Mouse (Mus musculus) left cerebral cortex, postnatal 10 days (tissue): Measurements from ENCODE around the gene Creb5. TPM values are rescaled to one million over a fixed set of nuclear protein-coding genes. Genes with fewer than 3 reads are reported as not detected.

ENCODE experiments used
- DNase-seq, 2 experiments: peaks; one replicate each; pipeline ENCODE4 v3.0.0; 2021 to 2022; ENCODE audit warnings: low spot score in 2 of 2, mixed read lengths in 1 of 2; ENCODE audit errors: extremely low spot score in 1 of 2
- intact Hi-C: fragments of 180-260 bp; cut with DNase I; formaldehyde crosslinking; loops from one replicate; pipeline ENCODE4 v1.15.1; 2025
- total RNA-seq, 2 experiments: library from RNA; stranded (reverse); gene quantifications; 2 replicates each; pipeline ENCODE4 v1.2.3; 2021

Gene Creb5
- total RNA-seq, 2 experiments from 2014 or later: 2.4 to 2.9 TPM

GRCm38 (mm10) chr6:53512226-53512625 lies 225.2 kb downstream of the Creb5 start:
- intact Hi-C loops: no loop called here
- DNase-seq: no peak

GRCm38 (mm10) chr6:53513380-53513779 lies 226.3 kb downstream of the Creb5 start:
- DNase-seq: no peak
- intact Hi-C loops: no loop called here

GRCm38 (mm10) chr6:53514862-53515261 lies 227.8 kb downstream of the Creb5 start:
- DNase-seq: no peak
- intact Hi-C loops: no loop called here

- no peak for DNase-seq
- intact Hi-C loops: no loop called here
Measured at GRCm38 (mm10) chr6:53515611-53516010, 228.5 kb downstream of the Creb5 start.

- intact Hi-C loops: no loop called here
- DNase-seq: no peak
Measured at GRCm38 (mm10) chr6:53517371-53517945, 230.4 kb downstream of the Creb5 start.

- intact Hi-C loops: no loop called here
- DNase-seq: no peak
Measured at GRCm38 (mm10) chr6:53523743-53524497, 236.8 kb downstream of the Creb5 start.

GRCm38 (mm10) chr6:53526460-53526859 lies 239.4 kb downstream of the Creb5 start:
- intact Hi-C loops: no loop called here
- DNase-seq: no peak

GRCm38 (mm10) chr6:53530742-53531141 lies 243.7 kb downstream of the Creb5 start:
- intact Hi-C loops: no loop called here
- DNase-seq: no peak

- DNase-seq: no peak
Measured at GRCm38 (mm10) chr6:53531461-53531860, 244.4 kb downstream of the Creb5 start.

GRCm38 (mm10) chr6:53537530-53537929 lies 250.5 kb downstream of the Creb5 start:
- DNase-seq: no peak
- intact Hi-C loops: no loop called here

More at GRCm38 (mm10) chr6:53531461-53531860, 244.4 kb downstream of the Creb5 start:
- intact Hi-C loops: no loop called here

- intact Hi-C loops: no loop called here
- no peak for DNase-seq
Measured at GRCm38 (mm10) chr6:53541798-53542197, 254.7 kb downstream of the Creb5 start.

GRCm38 (mm10) chr6:53545483-53545900 lies 258.4 kb downstream of the Creb5 start:
- DNase-seq: no peak
- intact Hi-C loops: no loop called here

GRCm38 (mm10) chr6:53545989-53546388 lies 258.9 kb downstream of the Creb5 start:
- DNase-seq: no peak
- intact Hi-C loops: no loop called here

GRCm38 (mm10) chr6:53548236-53548635 lies 261.2 kb downstream of the Creb5 start:
- intact Hi-C loops: no loop called here
- DNase-seq: no peak

GRCm38 (mm10) chr6:53549409-53549808 lies 262.3 kb downstream of the Creb5 start:
- intact Hi-C loops: no loop called here
- no peak for DNase-seq

- DNase-seq: no peak
Measured at GRCm38 (mm10) chr6:53556050-53556449, 269.0 kb downstream of the Creb5 start.

GRCm38 (mm10) chr6:53560928-53561327 lies 273.9 kb downstream of the Creb5 start:
- intact Hi-C loops: no loop called here
- DNase-seq: no peak

More at GRCm38 (mm10) chr6:53556050-53556449, 269.0 kb downstream of the Creb5 start:
- intact Hi-C loops: no loop called here

GRCm38 (mm10) chr6:53562586-53562985 lies 275.5 kb downstream of the Creb5 start:
- DNase-seq: no peak
- intact Hi-C loops: no loop called here

- intact Hi-C loops: no loop called here
Measured at GRCm38 (mm10) chr6:53563546-53564185, 276.6 kb downstream of the Creb5 start.

GRCm38 (mm10) chr6:53569436-53569835 lies 282.4 kb downstream of the Creb5 start:
- DNase-seq: no peak
- intact Hi-C loops: no loop called here

More at GRCm38 (mm10) chr6:53563546-53564185, 276.6 kb downstream of the Creb5 start:
- no peak for DNase-seq
